Mouse (Mus musculus) hindbrain, embryonic 14.5 days (tissue): ENCODE measurements around the gene Sik3. TPM values are rescaled to one million over a fixed set of nuclear protein-coding genes. Genes with fewer than 3 reads are reported as not detected.

Source experiments
- ATAC-seq: fragments of 200-750 bp; cut with Nextera tagmentation; 2 replicates; pipeline ENCODE4 v1.8.0; 2017; ENCODE audit warnings: moderate number of reproducible peaks, mild to moderate bottlenecking, moderate TSS enrichment, moderate library complexity; ENCODE audit not compliant: low FRiP score
- DNase-seq: peaks from one replicate; pipeline ENCODE4 v3.0.0-alpha.2; 2015; ENCODE audit warnings: low spot score
- H3K27ac ChIP-seq: fragments of 300-500 bp; sonication (generic); 2 replicates; pipeline ENCODE4 v1.5.1; 2014; ENCODE audit warnings: mild to moderate bottlenecking, moderate library complexity
- H3K27me3 ChIP-seq: fragments of 300-500 bp; sonication (generic); 2 replicates; pipeline ENCODE4 v1.6.1; 2014; ENCODE audit warnings: mild to moderate bottlenecking, low read length, mixed read lengths; ENCODE audit not compliant: control insufficient read depth, insufficient read depth
- H3K36me3 ChIP-seq: fragments of 300-500 bp; sonication (generic); replicated peaks from 2 replicates; pipeline ENCODE4 v1.6.1; 2014; ENCODE audit not compliant: control insufficient read depth, insufficient read depth
- H3K4me1 ChIP-seq: fragments of 300-500 bp; sonication (generic); replicated peaks from 2 replicates; pipeline ENCODE4 v1.6.1; 2014; ENCODE audit warnings: antibody characterized with exemption, low read length, mixed read lengths; ENCODE audit not compliant: control insufficient read depth, insufficient read depth
- H3K4me2 ChIP-seq: fragments of 300-500 bp; sonication (generic); replicated peaks from 2 replicates; pipeline ENCODE4 v1.6.1; 2014; ENCODE audit warnings: mild to moderate bottlenecking, moderate library complexity
- H3K4me3 ChIP-seq: fragments of 300-500 bp; sonication (generic); replicated peaks from 2 replicates; pipeline ENCODE4 v1.5.1; 2014; ENCODE audit warnings: mild to moderate bottlenecking, low read length
- H3K9ac ChIP-seq: fragments of 300-500 bp; sonication (generic); 2 replicates; pipeline ENCODE4 v1.6.1; 2014
- H3K9me3 ChIP-seq: fragments of 300-500 bp; sonication (generic); 2 replicates; pipeline ENCODE4 v1.6.1; 2016; ENCODE audit warnings: low read length; ENCODE audit not compliant: control insufficient read depth
- WGBS: fragments of 180-500 bp; shearing (Covaris S2); extraction: QIAGEN DNeasy Blood & Tissue Kit; methylation state at CpG from one replicate; pipeline ENCODE4 v1.1.7; 2014; 5-methylcytosine and 5-hydroxymethylcytosine counted together
- polyA plus RNA-seq: library from polyadenylated mRNA; unstranded; fragments of >200 nt; fragmentation: Nextera tagmentation; extraction: Ambion mirVana; gene quantifications from 2 replicates; pipeline ENCODE4 v1.2.1, GENCODE M21; 2014

The Sik3 gene
- polyA plus RNA-seq, 1 experiment from 2014 or later, result 11.0 TPM

GRCm38 (mm10) chr9:46189381-46189780, 176.8 kb downstream of the Sik3 start:
- no peak overlapping the region for H3K9ac ChIP-seq
- no peak overlapping the region for H3K4me3 ChIP-seq
- no peaks in the 10 kb centered on the region for H3K27me3 ChIP-seq
- DNase-seq (no peak), ATAC-seq (no peak)
- H3K4me1 ChIP-seq, result no peaks in the 10 kb centered on the region
- H3K9me3 ChIP-seq, result no peaks in the 10 kb centered on the region
- H3K4me2 ChIP-seq, result no peak overlapping the region
- peaks cover 2% of the 10 kb centered on the region; the same call in 1 of the 2 replicates for H3K36me3 ChIP-seq
- WGBS, result 80% methylated on average over 10 of the region's 10 CpGs
- H3K27ac ChIP-seq, result 0 out of 2 replicates have a peak overlapping the region, but pooled peaks have one; percentile 3

GRCm38 (mm10) chr9:46191234-46191633, 178.6 kb downstream of the Sik3 start:
- no peaks in the 10 kb centered on the region for H3K4me1 ChIP-seq
- H3K4me2 ChIP-seq, result no peak overlapping the region
- DNase-seq (no peak), ATAC-seq (no peak)
- H3K9ac ChIP-seq, result no peak overlapping the region
- no peaks in the 10 kb centered on the region for H3K9me3 ChIP-seq
- peaks cover 21% of the 10 kb centered on the region for H3K36me3 ChIP-seq
- H3K27ac ChIP-seq, result no peak overlapping the region
- no peak overlapping the region for H3K4me3 ChIP-seq
- H3K27me3 ChIP-seq, result no peaks in the 10 kb centered on the region
- WGBS, result 81% methylated on average over 8 of the region's 8 CpGs

GRCm38 (mm10) chr9:46191644-46192043, 179.0 kb downstream of the Sik3 start:
- Histone ChIP-seq H3K27ac (no peak overlapping the region), H3K36me3 (peaks cover 24% of the 10 kb centered on the region), H3K4me1 (no peaks in the 10 kb centered on the region), H3K27me3 (no peaks in the 10 kb centered on the region), H3K9me3 (no peaks in the 10 kb centered on the region), H3K4me3 (no peak overlapping the region), H3K9ac (no peak overlapping the region), H3K4me2 (no peak overlapping the region)
- ATAC-seq, result no peak
- peak; percentile 78 for DNase-seq
- WGBS, result 29% methylated on average over 1 of the region's 1 CpGs

- DNase-seq, result no peak
- Histone ChIP-seq H3K4me3 (no peak overlapping the region), H3K27ac (no peak overlapping the region), H3K27me3 (no peaks in the 10 kb centered on the region), H3K4me2 (no peak overlapping the region), H3K9ac (no peak overlapping the region), H3K4me1 (no peaks in the 10 kb centered on the region), H3K9me3 (no peaks in the 10 kb centered on the region), H3K36me3 (peaks cover 34% of the 10 kb centered on the region)
- 74% methylated on average over 6 of the region's 6 CpGs for WGBS
- no peak for ATAC-seq
Observed at GRCm38 (mm10) chr9:46192642-46193041, 180.0 kb downstream of the Sik3 start.

GRCm38 (mm10) chr9:46194809-46195208, 182.2 kb downstream of the Sik3 start:
- Histone ChIP-seq H3K4me2 (no peak overlapping the region), H3K27ac (no peak overlapping the region), H3K4me1 (no peaks in the 10 kb centered on the region), H3K27me3 (no peaks in the 10 kb centered on the region), H3K9ac (no peak overlapping the region), H3K36me3 (peaks cover 48% of the 10 kb centered on the region), H3K9me3 (no peaks in the 10 kb centered on the region), H3K4me3 (no peak overlapping the region)
- 90% methylated on average over 9 of the region's 9 CpGs for WGBS
- no peak for ATAC-seq
- DNase-seq, result no peak

- Histone ChIP-seq H3K4me1 (no peaks in the 10 kb centered on the region), H3K36me3 (peaks cover 67% of the 10 kb centered on the region), H3K9me3 (no peaks in the 10 kb centered on the region), H3K4me2 (no peak overlapping the region), H3K4me3 (no peak overlapping the region), H3K27ac (no peak overlapping the region), H3K27me3 (no peaks in the 10 kb centered on the region), H3K9ac (no peak overlapping the region)
- DNase-seq, result no peak
- ATAC-seq, result no peak
- WGBS, result 87% methylated on average over 12 of the region's 12 CpGs
Observed at GRCm38 (mm10) chr9:46196699-46197169, 184.1 kb downstream of the Sik3 start.

GRCm38 (mm10) chr9:46198461-46198860, 185.8 kb downstream of the Sik3 start:
- H3K9ac ChIP-seq, result no peak overlapping the region
- no peaks in the 10 kb centered on the region for H3K9me3 ChIP-seq
- no peak overlapping the region for H3K4me2 ChIP-seq
- no peaks in the 10 kb centered on the region for H3K4me1 ChIP-seq
- H3K36me3 ChIP-seq, result peaks cover 79% of the 10 kb centered on the region
- 86% methylated on average over 9 of the region's 9 CpGs for WGBS
- no peaks in the 10 kb centered on the region for H3K27me3 ChIP-seq
- DNase-seq (no peak), ATAC-seq (no peak)
- no peak overlapping the region for H3K4me3 ChIP-seq
- H3K27ac ChIP-seq, result no peak overlapping the region

- H3K9ac ChIP-seq, result no peak overlapping the region
- H3K4me1 ChIP-seq, result no peaks in the 10 kb centered on the region
- H3K4me3 ChIP-seq, result no peak overlapping the region
- H3K27me3 ChIP-seq, result no peaks in the 10 kb centered on the region
- WGBS, result 88% methylated on average over 7 of the region's 7 CpGs
- DNase-seq (no peak), ATAC-seq (no peak)
- no peak overlapping the region for H3K27ac ChIP-seq
- peaks cover 82% of the 10 kb centered on the region for H3K36me3 ChIP-seq
- no peak overlapping the region for H3K4me2 ChIP-seq
- H3K9me3 ChIP-seq, result no peaks in the 10 kb centered on the region
Observed at GRCm38 (mm10) chr9:46198936-46199335, 186.3 kb downstream of the Sik3 start.

GRCm38 (mm10) chr9:46199609-46200008, 187.0 kb downstream of the Sik3 start:
- Histone ChIP-seq H3K36me3 (peaks cover 84% of the 10 kb centered on the region), H3K27ac (no peak overlapping the region), H3K4me1 (no peaks in the 10 kb centered on the region), H3K9me3 (no peaks in the 10 kb centered on the region), H3K9ac (no peak overlapping the region), H3K4me3 (no peak overlapping the region), H3K4me2 (no peak overlapping the region), H3K27me3 (no peaks in the 10 kb centered on the region)
- DNase-seq (no peak), ATAC-seq (no peak)
- 91% methylated on average over 2 of the region's 2 CpGs for WGBS
